8 mouse cellular contexts compared by ENCODE assay signal in the genomic region with DNA sequence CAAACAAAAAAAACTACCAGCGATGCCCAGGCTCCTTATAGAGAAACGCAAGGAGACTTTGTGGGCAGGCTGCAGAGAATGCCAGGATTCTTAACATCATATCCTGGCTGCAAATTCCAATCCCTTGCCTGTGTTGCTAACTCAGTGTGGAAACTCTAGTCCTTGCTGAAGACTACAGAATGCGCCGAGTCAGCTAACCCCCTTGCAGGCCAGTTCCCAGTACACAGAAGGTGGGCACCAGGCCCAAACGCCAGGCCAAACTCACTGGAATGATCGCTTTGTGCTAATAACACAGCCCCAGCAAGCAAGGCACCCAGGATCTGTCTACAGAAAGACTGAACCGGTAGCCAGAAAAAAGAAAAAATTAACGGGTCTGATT. TPM values are rescaled to one million over a fixed set of nuclear protein-coding genes. Genes with fewer than 3 reads are reported as not detected.
A peak's percentile ranks its signal among the peaks of the same experiment; 100 is the strongest.
DNase-seq lines count a peak whose midpoint lies in the region.

No protein-coding gene starts in this region.

- DNase-seq in adrenal gland, adult (ENCODE audit: inconsistent age in 2 of 2, low spot score in 1 of 2): peak; percentile 32 to 65
- DNase-seq in adrenal gland, postnatal 4 days (ENCODE audit: low spot score in 2 of 2): no peak
- DNase-seq in 3134 (ENCODE audit: extremely low read depth, insufficient read length, low spot score): peak; percentile 45
- peak; percentile 85 for DNase-seq in cerebellum, adult 9-10 months
- DNase-seq in gastrocnemius, postnatal 4 days (ENCODE audit: low spot score in 2 of 2): peak; percentile 62 to 81
- peak; percentile 68 for DNase-seq in kidney, postnatal 14 days
- peak; percentile 69 for DNase-seq in lung, postnatal 14 days
- peak; percentile 53 for DNase-seq in thymus, postnatal 14 days

RNA-seq across cellular contexts. Expression of gene Setd7, which starts 7.2 kb away (rescaled TPM):
- total RNA-seq in adrenal gland, postnatal 4 days (2021): 10 to 100 TPM; 28.6 to 30.7 TPM
- total RNA-seq in gastrocnemius, postnatal 4 days (2021): 10 to 100 TPM; 74.5 to 82.5 TPM

Comparison
In these comparisons a context has a peak if more than half of its experiments do, and no peak if none do; other contexts are left out.
1. DNase-seq: peak in adrenal gland, adult (2 of 2), 3134 (single experiment), cerebellum, adult 9-10 months (single experiment), gastrocnemius, postnatal 4 days (2 of 2), kidney, postnatal 14 days (single experiment), lung, postnatal 14 days (single experiment) and thymus, postnatal 14 days (single experiment); none in adrenal gland, postnatal 4 days (0 of 2).